Mouse (Mus musculus) right cerebral cortex, postnatal 4 days (tissue): ENCODE data around the gene Pald1.

ENCODE experiments used
- DNase-seq: peaks from one replicate; pipeline ENCODE4 v3.0.0-alpha.2; 2022

Pald1 gene

GRCm38 (mm10) chr10:61383021-61383714, at the start of gene Pald1:
Gene Pald1 (minus strand): TSS chr10:61383530.
- DNase-seq = peak; percentile 55

GRCm38 (mm10) chr10:61431375-61431774, 48.0 kb upstream of the Pald1 start:
- DNase-seq = no peak

DNA sequence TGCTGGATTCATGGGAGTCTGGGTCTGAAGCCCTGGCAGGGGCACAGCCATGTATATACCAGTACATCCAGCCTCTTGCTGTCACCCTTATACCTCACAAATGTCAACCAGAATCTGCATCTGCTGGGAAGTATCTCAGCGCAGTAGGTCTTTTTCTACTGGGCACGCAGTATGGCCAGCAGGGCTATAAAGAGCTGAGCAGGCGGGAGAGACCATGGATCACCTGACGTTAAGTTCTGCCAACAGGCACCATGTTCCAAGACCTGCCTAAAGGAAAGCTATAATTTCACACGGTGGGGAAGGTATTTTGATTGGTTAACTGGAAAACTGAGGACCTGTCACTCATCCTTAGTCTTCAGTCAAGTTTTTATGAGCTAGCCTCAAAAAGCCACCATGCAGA, 45.7 kb upstream of the Pald1 start:
- no peak for DNase-seq

GRCm38 (mm10) chr10:61428416-61428815, 45.1 kb upstream of the Pald1 start:
- DNase-seq = no peak

DNA sequence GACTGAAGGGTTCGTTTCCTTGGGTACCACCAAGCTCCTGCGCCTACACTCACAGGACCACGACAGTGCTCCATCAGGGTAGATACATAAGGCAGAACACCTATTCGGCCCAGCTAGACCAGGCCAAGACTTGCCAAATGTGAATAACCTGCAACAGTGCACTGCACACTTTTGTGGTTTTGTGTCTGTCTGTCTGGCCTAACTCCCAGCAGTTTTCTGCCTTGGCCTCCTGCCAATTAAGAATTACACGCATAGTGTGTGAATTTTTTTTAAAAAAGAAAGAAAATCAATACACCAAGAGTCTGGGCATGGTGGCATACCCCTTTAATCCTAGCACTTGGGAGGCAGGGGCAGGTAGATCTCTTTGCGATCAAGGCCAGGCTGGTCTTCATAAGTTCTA, 44.6 kb upstream of the Pald1 start:
- DNase-seq = no peak

DNA sequence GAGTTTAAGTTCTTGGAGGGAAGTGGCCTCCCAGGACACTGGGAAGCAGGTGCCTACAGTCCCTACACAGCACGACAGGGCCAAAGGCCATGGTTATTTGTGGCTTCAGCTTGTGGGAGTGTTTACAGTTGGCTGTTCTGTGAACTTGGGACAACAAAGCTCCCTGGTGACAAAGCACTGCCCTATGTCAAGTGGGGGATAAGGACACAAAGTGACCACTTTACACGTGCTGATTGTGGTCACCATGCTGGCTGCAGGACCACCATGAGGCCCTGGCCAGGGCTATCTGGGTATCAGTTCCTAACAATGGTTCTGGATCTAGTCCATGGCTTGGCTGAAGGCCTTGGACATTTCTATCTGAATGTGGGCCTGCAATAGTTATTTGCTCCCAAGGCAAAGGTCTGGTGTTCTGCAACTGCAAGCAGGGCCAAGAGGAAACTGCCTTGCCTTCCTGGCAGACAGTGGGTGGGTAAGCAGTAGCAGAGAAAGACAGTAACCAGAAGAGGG, 43.0 kb upstream of the Pald1 start:
- no peak for DNase-seq

DNA sequence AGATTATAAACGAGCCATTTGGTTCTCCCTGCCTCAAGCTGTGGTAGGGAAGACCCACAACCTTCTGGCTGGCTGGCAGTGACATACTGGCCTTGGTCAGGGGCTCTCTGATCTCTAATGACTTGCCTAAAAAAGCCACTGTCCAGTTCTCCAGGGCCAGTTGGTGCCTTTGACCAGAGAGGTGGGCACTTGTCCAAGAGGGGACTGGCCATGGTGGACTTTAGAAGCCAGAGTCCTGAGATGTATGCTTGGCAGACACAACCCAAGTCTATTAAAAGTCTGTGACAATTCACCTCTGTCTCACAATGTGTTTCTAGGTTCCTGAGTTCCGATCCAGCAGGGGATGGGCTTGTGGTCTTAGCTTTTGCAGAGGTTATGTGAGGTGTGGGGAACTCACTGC, 41.7 kb upstream of the Pald1 start:
- DNase-seq = no peak

- no peak for DNase-seq
Observed at GRCm38 (mm10) chr10:61424500-61424899, 41.2 kb upstream of the Pald1 start.

GRCm38 (mm10) chr10:61423289-61423688, 40.0 kb upstream of the Pald1 start:
- DNase-seq = peak; percentile 37

DNA sequence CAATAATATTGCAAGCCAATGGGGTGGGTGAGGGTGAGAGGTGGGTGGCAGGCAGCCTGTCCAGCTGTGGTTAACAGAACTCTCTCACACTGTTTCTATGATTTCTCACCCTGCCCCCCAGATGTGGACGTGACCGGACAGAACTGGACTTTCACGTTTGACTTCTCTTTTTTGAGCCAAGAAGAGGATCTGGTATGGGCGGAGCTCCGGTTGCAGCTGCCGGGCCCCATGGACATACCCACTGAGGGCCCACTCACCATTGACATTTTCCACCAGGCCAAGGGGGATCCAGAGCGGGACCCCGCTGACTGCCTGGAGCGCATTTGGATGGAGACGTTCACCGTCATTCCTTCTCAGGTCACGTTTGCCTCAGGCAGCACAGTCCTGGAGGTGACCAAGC, 39.5 kb upstream of the Pald1 start:
- no peak for DNase-seq

- DNase-seq = no peak
Observed at GRCm38 (mm10) chr10:61420011-61420410, 36.7 kb upstream of the Pald1 start.

DNA sequence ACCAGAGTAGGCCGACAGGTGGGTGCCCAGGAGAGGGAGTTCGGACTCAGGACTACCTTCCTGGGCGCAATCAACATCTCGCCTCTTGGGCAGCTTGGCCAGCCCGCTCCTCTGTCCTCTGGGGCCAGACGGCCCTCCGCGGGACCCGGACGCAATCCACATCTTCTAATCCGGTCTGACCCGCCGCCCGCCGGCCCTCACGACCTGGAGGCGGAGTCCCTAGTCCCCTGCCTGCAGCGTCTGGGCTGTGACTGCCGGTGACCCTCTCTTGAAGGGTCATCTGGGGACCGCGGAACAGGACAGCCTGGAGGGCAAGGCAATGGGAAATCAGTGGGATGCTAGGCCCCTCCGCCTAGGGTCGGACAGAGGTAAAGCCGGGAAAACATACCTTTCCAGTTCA, 35.8 kb upstream of the Pald1 start:
- no peak for DNase-seq

DNA sequence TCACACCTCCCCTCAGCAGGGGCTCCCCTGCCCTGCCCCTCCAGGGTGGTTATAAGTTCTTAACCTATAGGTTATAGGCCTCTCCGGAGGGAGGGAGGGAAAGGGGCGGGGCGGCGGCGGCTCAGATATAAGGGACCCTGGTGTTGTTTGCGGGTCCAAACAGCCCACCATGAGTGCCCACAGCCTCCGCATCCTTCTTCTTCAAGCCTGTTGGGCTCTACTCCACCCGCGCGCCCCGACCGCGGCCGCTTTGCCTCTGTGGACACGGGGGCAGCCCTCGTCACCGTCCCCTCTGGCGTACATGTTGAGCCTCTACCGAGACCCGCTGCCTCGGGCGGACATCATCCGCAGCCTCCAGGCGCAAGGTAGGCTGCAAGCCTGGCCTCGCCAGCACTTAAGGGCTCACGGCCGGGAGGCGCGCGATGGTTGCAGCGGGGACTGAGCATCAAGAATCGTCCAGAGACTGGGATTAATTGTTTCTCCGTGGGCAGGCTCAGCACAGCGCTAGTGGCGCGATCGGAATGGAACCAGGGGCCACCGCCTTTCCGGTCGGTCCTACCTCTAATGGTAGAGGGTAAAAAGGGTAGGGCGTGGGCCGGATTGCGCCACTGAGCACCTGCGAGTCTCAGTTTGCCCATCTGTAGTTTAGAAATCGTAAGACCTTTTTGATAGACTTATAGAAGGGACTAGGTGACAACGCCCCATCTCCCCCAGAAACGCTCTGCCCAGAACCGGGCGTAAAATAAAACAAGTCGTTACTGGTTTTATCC, 35.0 kb upstream of the Pald1 start:
- peak; percentile 28 for DNase-seq

GRCm38 (mm10) chr10:61417672-61418071, 34.3 kb upstream of the Pald1 start, which contains the start of gene Nodal:
Gene Nodal (plus strand): TSS chr10:61417972.
- DNase-seq = no peak

DNA sequence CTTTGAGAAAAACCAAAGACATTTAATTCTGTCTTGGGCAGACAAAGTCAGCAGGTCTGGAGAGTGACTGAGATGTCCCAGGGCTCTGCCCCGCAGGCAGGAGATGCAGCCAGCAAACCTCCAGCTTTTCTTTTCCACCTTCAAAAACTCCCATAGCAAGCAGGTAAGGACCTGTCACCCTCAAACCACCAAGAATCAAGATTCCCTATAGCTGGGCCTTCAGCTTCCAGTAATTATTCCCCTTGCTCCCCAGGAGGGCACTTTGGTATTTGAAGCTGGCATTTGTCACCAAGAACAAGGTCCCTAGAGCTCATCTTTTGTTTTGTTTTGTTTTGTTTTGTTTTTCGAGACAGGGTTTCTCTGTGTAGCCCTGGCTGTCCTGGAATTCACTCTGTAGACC, 33.7 kb upstream of the Pald1 start:
- DNase-seq = no peak

GRCm38 (mm10) chr10:61416561-61416960, 33.2 kb upstream of the Pald1 start:
- DNase-seq = no peak

GRCm38 (mm10) chr10:61415890-61416289, 32.6 kb upstream of the Pald1 start:
- DNase-seq = no peak

DNA sequence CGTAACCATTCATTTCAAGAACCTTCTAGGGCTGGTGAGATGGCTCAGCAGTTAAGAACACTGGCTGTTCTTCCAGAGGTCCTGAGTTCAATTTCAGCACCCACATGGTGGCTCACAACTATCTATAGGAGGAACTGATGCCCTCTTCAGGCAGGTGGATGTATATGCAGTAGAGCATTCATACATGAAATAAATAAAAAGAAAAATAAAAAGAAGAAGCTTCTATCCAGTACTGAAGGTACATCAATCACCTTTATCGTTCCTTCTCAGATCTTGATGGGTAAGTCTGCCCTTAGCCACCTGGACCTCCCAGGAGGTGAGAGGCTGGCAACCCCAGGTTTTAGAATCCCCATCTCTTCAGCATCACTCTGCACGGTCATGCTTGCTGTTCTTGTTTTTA, 31.9 kb upstream of the Pald1 start:
- DNase-seq = no peak

GRCm38 (mm10) chr10:61412910-61413625, 29.7 kb upstream of the Pald1 start:
- DNase-seq = no peak

DNA sequence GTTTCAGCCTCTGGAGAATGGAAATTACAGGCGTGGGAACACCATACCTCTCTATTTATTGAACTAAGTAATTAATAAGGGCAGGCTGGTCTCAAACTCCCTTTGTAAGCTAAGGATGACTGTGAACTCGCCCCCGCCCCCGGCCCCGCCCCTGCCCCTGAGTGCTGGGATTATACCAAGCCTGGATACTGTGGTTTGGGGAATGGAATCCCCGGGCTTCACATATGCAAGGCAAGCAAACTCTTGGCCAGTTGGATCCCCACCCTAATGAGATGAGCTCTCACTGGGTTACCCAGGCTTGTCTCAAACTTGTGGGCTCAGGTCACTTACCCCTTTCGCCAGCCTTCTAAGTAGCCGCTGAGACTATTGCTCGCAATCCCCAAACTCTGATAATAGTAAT, 26.9 kb upstream of the Pald1 start:
- DNase-seq = no peak

- DNase-seq = no peak
Observed at GRCm38 (mm10) chr10:61409776-61410175, 26.4 kb upstream of the Pald1 start.

GRCm38 (mm10) chr10:61405958-61406357, 22.6 kb upstream of the Pald1 start:
- DNase-seq = no peak

DNA sequence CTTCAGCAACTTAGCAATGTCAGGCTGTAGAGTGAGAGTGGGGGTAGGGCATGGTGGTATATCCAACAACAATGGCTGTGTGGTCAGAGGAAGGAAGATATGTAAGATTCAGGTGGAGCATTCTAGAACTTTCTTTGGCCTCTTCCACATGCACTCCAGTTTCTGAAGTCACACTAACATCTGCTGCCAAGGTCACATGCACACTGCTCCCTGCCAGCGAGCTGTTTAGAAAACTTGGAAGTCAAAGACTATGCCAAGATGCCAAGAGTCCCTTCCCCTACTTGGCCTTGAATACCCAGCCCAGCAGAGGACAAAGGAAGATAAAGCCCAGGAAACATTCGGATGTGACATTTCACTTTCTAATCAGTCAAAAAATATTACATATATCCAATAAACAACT, 19.6 kb upstream of the Pald1 start:
- no peak for DNase-seq

DNA sequence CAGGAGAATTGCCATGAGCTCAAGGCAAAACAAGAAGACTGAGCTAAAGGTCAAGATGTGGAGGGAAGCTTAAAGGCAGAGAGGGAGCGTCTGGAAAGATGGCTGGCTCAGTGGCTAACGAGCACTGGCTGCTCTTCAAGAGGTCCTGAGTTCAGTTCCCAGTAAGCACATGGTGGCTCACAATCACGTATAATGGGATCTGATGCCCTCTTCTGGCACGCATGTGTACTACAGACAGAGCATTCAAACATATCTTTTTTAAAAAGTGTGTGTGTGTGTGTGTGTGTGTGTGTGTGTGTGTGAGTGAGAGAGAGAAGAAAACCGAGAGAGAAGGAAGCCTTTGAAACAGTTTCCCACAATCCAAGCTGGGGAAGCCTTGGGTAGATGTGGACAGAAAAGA, 19.1 kb upstream of the Pald1 start:
- no peak for DNase-seq
